Mouse (Mus musculus) heart, embryonic 14.5 days (tissue): Measurements from ENCODE around the gene Rspo3. TPM values are rescaled to one million over a fixed set of nuclear protein-coding genes. Genes with fewer than 3 reads are reported as not detected.

ENCODE experiments used
- ATAC-seq: fragments of 200-750 bp; cut with Nextera tagmentation; 2 replicates; pipeline ENCODE4 v1.8.0; 2017; ENCODE audit warnings: low read depth, moderate TSS enrichment; ENCODE audit not compliant: insufficient number of reproducible peaks, insufficient read depth, low FRiP score
- H3K27ac ChIP-seq, 2 experiments: fragments of 200-500 bp in 1 of 2; fragments of 300-500 bp in 1 of 2; sonication (generic) in 1 of 2; replicated peaks in 1 of 2; 2 replicates each; pipeline ENCODE4 v1.5.1; 2012 to 2014; ENCODE audit warnings: low read depth in 2 of 2, low read length in 2 of 2, control low read depth in 1 of 2, mild to moderate bottlenecking in 1 of 2, mixed read lengths in 1 of 2; ENCODE audit not compliant: control insufficient read depth in 1 of 2, insufficient read depth in 1 of 2
- H3K27me3 ChIP-seq: fragments of 300-500 bp; sonication (generic); 2 replicates; pipeline ENCODE4 v1.6.1; 2014; ENCODE audit warnings: mild to moderate bottlenecking, low read length, control low read depth; ENCODE audit not compliant: control insufficient read depth, insufficient read depth
- H3K36me3 ChIP-seq: fragments of 300-500 bp; sonication (generic); 2 replicates; pipeline ENCODE4 v1.6.1; 2014; ENCODE audit warnings: mild to moderate bottlenecking, control low read depth, low read length, mixed read lengths; ENCODE audit not compliant: control insufficient read depth, insufficient read depth
- H3K4me1 ChIP-seq, 2 experiments: fragments of 200-500 bp in 1 of 2; fragments of 300-500 bp in 1 of 2; sonication (generic) in 1 of 2; 2 replicates each; pipeline ENCODE4 v1.6.1; 2012 to 2014; ENCODE audit warnings: low read length in 2 of 2, control low read depth in 1 of 2, mixed read lengths in 1 of 2; ENCODE audit not compliant: control insufficient read depth in 2 of 2, insufficient read depth in 2 of 2
- H3K4me2 ChIP-seq: fragments of 300-500 bp; sonication (generic); 2 replicates; pipeline ENCODE4 v1.6.1; 2014; ENCODE audit warnings: mild to moderate bottlenecking, low read length
- H3K4me3 ChIP-seq, 2 experiments: fragments of 200-500 bp in 1 of 2; fragments of 300-500 bp in 1 of 2; sonication (generic) in 1 of 2; 2 replicates each; pipeline ENCODE4 v1.5.1; 2012 to 2014; ENCODE audit warnings: low read length in 2 of 2, mild to moderate bottlenecking in 2 of 2, control low read depth in 1 of 2, low read depth in 1 of 2, moderate library complexity in 1 of 2; ENCODE audit not compliant: control insufficient read depth in 1 of 2, insufficient read depth in 1 of 2
- H3K9ac ChIP-seq: fragments of 300-500 bp; sonication (generic); 2 replicates; pipeline ENCODE4 v1.6.1; 2014; ENCODE audit warnings: mild to moderate bottlenecking, low read length
- H3K9me3 ChIP-seq: fragments of 300-500 bp; sonication (generic); 2 replicates; pipeline ENCODE4 v1.6.1; 2016; ENCODE audit warnings: low read length, control low read depth; ENCODE audit not compliant: control insufficient read depth
- WGBS: fragments of 180-500 bp; shearing (Covaris S2); extraction: QIAGEN DNeasy Blood & Tissue Kit; methylation state at CpG from one replicate; pipeline ENCODE4 v1.1.7; 2014; 5-methylcytosine and 5-hydroxymethylcytosine counted together
- polyA plus RNA-seq: library from polyadenylated mRNA; unstranded; fragments of >200 nt; fragmentation: Nextera tagmentation; extraction: Ambion mirVana; gene quantifications from 2 replicates; pipeline ENCODE4 v1.2.1, GENCODE M21; 2014

Rspo3 gene
- polyA plus RNA-seq, 1 experiment from 2014 or later = 8.7 TPM

DNA sequence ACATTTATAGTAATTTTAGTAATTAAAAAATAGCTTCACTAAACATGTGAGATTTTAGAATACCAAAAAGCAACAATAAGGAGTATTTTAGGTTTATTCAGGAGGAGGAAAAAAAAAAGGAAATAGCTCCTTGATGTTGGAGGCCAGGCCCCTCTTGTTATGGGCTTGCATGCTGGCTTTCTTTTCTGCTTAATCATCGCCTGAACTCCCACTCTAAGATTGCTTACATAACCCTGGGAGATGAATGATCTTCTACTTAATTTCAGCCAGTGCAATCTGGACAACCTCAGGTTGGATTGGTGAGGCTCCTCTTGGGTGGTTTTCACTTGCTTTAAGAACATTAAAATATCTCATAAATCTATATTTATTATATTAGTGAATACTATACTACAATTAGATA is 54.7 kb downstream of the Rspo3 start:
- no peak overlapping the region for H3K4me3 ChIP-seq
- no peak for ATAC-seq
- H3K4me2 ChIP-seq = no peak overlapping the region
- H3K4me1 ChIP-seq = no peaks in the 10 kb centered on the region
- no peaks in the 10 kb centered on the region for H3K36me3 ChIP-seq
- no peaks in the 10 kb centered on the region for H3K9me3 ChIP-seq
- H3K27ac ChIP-seq = no peak overlapping the region
- H3K9ac ChIP-seq = no peak overlapping the region
- H3K27me3 ChIP-seq = no peaks in the 10 kb centered on the region
- WGBS = 59% methylated on average over 1 of the region's 1 CpGs

DNA sequence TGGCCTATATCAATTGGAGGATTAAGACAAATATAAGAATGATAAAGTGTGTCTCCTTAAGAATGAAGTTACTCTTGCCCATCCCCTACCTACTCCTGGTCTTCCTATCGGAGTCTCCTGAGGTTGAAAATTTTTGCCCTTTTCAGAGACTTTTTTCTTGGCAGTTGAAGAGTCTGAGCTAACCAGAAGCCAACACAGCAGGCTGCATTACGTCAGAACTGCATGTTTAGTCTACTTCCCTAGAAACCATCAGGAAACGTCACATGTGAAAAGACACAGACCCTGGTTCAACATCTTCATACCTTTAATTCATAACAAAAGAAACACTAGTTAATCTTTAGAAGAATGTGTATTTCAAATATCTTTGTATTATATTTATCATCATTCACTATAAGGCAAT is 56.3 kb downstream of the Rspo3 start:
- ATAC-seq = no peak
- no peaks in the 10 kb centered on the region for H3K9me3 ChIP-seq
- WGBS = 60% methylated on average over 3 of the region's 3 CpGs
- no peaks in the 10 kb centered on the region for H3K27me3 ChIP-seq
- H3K9ac ChIP-seq = no peak overlapping the region
- no peak overlapping the region for H3K4me2 ChIP-seq
- no peak overlapping the region for H3K27ac ChIP-seq
- no peaks in the 10 kb centered on the region for H3K36me3 ChIP-seq
- no peak overlapping the region for H3K4me3 ChIP-seq
- H3K4me1 ChIP-seq = no peaks in the 10 kb centered on the region

DNA sequence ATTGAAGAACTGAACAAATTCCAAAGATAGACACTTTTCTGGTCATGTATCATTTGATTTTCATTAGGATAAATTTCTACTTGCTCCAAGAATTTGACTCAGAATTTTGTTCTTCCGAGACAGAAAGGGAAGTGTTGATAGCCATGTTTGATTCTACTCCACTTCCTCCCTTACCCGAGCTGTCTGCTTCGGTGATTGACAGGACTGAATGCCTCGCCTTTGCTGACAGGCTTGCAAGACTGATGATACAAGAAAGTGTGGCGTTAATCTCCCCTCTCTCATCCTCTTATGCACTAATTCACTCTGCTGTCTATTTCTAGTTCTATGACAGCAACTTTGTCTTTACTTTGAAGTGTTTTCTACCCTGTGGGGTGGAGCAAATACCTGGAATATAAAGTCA is 65.2 kb downstream of the Rspo3 start:
- no peak overlapping the region for H3K4me2 ChIP-seq
- no peaks in the 10 kb centered on the region for H3K4me1 ChIP-seq
- 17% methylated on average over 5 of the region's 5 CpGs for WGBS
- no peaks in the 10 kb centered on the region for H3K9me3 ChIP-seq
- H3K36me3 ChIP-seq = no peaks in the 10 kb centered on the region
- H3K4me3 ChIP-seq = no peak overlapping the region
- no peak overlapping the region for H3K27ac ChIP-seq
- no peaks in the 10 kb centered on the region for H3K27me3 ChIP-seq
- H3K9ac ChIP-seq = no peak overlapping the region
- no peak for ATAC-seq

DNA sequence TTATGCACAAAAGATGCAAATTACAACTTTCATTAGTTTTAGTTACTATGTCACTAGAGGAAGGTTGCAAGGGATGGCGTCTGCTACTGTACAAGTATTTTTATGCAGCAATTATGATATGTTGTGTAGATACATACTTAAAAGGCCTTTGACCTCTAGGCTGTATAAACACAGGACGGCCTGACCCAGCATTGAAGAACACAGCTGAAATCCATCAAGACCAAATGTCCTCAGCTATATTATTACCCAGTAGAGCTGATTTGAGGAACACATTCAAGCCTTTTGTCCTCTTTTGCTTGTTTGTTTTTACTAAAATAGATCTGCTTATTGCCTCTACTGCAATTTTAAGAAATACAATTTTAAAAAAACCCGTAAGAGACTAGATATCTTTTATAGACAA is 75.6 kb downstream of the Rspo3 start:
- Histone ChIP-seq H3K4me2 (no peak overlapping the region), H3K27me3 (no peaks in the 10 kb centered on the region), H3K4me3 (no peak overlapping the region), H3K36me3 (no peaks in the 10 kb centered on the region), H3K9me3 (no peaks in the 10 kb centered on the region), H3K9ac (no peak overlapping the region), H3K4me1 (0 out of 4 replicates have a peak, but pooled peaks cover 0 to 4% of the 10 kb centered on the region in 2 experiments), H3K27ac (no peak overlapping the region)
- 77% methylated on average over 3 of the region's 3 CpGs for WGBS
- ATAC-seq = no peak

DNA sequence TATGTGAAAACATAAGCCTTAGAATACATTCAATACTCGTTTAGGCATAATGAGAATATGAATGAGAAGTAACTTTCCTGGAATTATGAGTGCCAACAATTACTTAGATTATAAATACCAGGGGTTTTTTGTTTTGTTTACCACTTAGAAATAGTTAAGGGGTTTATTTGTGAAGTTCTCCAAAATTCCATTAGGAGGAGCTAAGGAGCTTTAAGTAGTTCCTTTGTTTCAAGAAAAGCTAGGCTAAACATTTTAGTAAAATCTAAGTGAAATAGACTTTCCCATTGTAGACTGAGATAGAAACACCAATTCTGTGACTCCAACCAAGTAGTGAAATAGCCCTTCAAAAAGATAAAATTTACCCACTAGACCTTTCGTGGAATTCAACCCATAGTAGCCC is 76.0 kb downstream of the Rspo3 start:
- H3K4me3 ChIP-seq = no peak overlapping the region
- no peak overlapping the region for H3K4me2 ChIP-seq
- H3K4me1 ChIP-seq = 0 out of 4 replicates have a peak, but pooled peaks cover 0 to 4% of the 10 kb centered on the region in 2 experiments
- no peak overlapping the region for H3K27ac ChIP-seq
- H3K9ac ChIP-seq = no peak overlapping the region
- 67% methylated on average over 2 of the region's 2 CpGs for WGBS
- H3K36me3 ChIP-seq = no peaks in the 10 kb centered on the region
- H3K27me3 ChIP-seq = no peaks in the 10 kb centered on the region
- no peaks in the 10 kb centered on the region for H3K9me3 ChIP-seq
- ATAC-seq = no peak

DNA sequence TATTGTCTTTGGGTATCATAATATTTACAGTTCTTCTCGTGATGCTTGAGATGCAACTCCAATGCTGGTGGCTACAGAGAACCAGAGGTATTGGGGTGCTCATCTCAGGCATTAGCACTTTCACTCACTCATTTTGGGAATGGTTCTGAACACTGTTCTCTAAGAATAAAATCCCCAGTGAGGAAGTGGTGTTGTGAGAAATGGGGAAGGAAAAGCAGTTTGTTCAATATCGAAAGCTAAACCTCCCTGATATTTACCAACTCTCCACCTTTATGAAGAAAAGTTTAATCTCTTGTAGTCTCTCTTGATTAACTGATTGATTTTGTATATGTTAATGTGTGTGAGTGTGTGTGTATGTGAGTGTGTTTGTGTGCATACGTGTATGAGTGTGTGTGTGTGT is 90.6 kb downstream of the Rspo3 start:
- Histone ChIP-seq H3K4me2 (no peak overlapping the region), H3K27me3 (no peaks in the 10 kb centered on the region), H3K9me3 (no peaks in the 10 kb centered on the region), H3K4me3 (no peak overlapping the region), H3K4me1 (no peaks in the 10 kb centered on the region), H3K27ac (no peak overlapping the region), H3K36me3 (no peaks in the 10 kb centered on the region), H3K9ac (no peak overlapping the region)
- WGBS = 76% methylated on average over 3 of the region's 3 CpGs
- no peak for ATAC-seq

DNA sequence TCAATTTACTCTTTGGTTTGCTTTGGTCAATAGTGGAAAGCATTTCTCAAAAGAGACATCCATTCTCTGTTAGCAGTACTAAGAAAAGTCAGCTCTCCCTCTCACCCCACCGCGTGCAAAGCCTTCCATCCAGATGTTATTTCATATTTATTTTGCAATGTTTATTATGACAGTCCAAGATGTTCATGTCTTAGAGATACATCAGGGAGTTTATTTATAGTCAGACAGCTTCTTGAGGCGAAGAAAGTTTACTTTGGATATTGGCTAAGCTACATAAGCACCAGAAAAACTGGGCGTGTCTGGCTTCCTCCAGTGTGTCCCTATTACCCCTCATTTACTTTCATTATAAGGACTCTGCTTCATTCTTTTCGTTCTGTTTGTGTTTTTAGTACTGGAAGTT is 94.4 kb downstream of the Rspo3 start:
- H3K9me3 ChIP-seq = no peaks in the 10 kb centered on the region

DNA sequence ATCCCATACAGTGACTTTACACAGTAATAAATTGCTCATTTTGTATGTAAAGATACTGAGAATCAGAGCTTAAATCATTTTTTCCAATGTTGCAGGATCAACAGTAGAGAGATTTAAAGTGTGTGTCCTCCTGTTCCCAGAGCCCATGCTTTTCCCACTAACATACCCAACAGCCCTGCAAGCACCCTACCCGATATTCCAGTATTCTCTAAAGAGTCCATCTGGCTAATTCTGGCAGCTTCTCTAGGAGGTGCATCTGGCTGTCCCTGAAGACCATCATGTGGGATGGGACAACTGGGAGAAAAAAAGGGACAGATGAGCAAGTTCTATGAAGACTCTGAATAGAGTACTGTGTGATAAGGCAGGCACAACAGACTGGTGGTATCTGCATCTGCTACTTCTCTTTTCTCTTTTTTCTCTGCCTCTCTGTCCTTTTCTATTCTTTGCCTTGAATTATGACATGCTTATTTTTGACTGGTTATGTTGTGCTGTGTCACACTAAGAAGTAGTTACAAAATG is 102.7 kb downstream of the Rspo3 start:
- WGBS = 70% methylated on average over 1 of the region's 1 CpGs

More for the DNA sequence above, 94.4 kb downstream of the Rspo3 start:
- no peaks in the 10 kb centered on the region for H3K27me3 ChIP-seq
- WGBS = 79% methylated on average over 5 of the region's 5 CpGs
- H3K27ac ChIP-seq = no peak overlapping the region
- no peak overlapping the region for H3K4me3 ChIP-seq
- no peak for ATAC-seq
- no peaks in the 10 kb centered on the region for H3K4me1 ChIP-seq
- H3K9ac ChIP-seq = no peak overlapping the region
- H3K36me3 ChIP-seq = no peaks in the 10 kb centered on the region
- H3K4me2 ChIP-seq = no peak overlapping the region

More for the DNA sequence above, 102.7 kb downstream of the Rspo3 start:
- no peaks in the 10 kb centered on the region for H3K27me3 ChIP-seq
- H3K36me3 ChIP-seq = no peaks in the 10 kb centered on the region
- H3K4me2 ChIP-seq = no peak overlapping the region
- no peak for ATAC-seq
- no peaks in the 10 kb centered on the region for H3K9me3 ChIP-seq
- H3K9ac ChIP-seq = no peak overlapping the region
- no peak overlapping the region for H3K4me3 ChIP-seq
- no peaks in the 10 kb centered on the region for H3K4me1 ChIP-seq
- H3K27ac ChIP-seq = no peak overlapping the region
